Mouse (Mus musculus): ENCODE results near the gene Nlrp14. TPM values are rescaled to one million over a fixed set of nuclear protein-coding genes. Genes with fewer than 3 reads are reported as not detected.

Nlrp14 gene
- polyA plus RNA-seq (2017; shearing (Covaris generic)) = not detected

DNA sequence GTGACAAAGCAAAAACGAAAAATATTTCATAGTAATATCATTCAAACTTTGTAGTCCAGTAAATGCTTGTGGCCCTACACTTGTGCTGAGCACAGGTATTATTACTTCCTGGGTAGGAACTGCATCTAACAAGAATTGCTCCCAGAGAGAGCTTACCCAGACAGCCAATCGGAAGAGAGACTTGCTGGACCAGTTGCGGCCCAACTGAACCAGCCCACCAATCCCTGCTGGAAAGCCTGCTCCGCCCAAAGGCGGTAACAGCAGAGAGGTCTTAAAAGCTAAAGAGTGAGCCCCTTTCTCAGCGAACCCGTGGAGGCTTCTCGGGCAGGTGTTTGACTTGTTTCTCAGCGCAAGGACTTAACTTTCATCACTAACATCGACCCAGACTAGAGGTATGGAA is at the start of gene Nlrp14:
Nlrp14 (plus strand) TSS at position 301 of the 400 bp plus-strand sequence.

GRCm38 (mm10) chr7:107130983-107131382 is 35.8 kb upstream of the Nlrp14 start, which contains the start of gene Olfr715:
Gene Olfr715, minus strand, starts transcription at chr7:107131083.

DNA sequence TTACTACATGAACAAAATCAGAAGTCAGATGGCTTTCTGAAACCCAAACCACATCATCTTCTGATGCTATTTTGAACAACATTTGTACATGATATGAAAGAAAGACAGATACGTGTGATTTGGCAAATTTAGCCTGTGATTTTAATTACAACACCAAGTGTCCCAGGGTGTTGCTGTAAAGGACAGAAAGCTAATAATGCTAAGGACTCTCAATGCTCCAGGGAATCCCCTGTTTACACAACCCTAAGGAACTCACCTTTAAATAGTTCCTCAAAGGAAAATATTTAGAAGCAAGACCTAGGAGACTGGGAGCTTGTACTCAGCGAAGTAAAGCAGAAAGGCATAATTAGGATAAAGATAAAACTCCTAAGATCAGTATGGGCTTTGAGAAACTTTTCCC is 28.8 kb upstream of the Nlrp14 start, which contains the start of gene Olfr716:
Olfr716 (plus strand) TSS at position 301 of the 400 bp plus-strand sequence.

DNA sequence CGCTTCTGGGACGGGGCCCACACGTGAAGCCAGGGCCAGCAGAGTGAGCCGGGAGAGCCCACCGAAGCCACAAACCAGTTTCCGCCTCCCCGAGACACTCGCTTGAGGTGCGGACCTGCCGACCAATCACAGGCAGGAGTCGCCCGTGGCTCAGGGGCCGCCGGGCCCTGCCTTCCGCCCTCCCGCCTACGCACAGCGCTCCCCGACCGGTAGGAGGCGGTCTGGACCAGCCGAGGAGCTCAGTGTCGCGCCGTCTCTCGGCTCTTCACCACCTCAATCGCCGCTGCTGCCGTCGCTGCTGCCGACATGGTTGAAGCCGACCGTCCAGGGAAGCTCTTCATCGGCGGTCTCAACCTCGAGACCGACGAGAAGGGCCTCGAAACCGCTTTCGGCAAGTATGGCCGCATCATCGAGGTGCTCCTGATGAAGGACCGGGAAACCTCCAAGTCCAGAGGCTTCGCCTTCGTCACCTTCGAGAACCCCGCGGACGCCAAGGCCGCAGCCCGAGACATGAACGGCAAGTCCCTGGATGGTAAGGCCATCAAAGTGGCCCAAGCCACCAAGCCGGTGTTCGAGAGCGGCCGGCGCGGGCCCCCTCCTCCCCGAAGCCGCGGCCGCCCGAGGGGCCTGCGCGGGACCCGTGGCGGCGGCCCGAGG is 42.5 kb downstream of the Nlrp14 start, which contains the start of gene Rbmxl2:
Rbmxl2 (plus strand) TSS at position 242 of the 657 bp plus-strand sequence.

Other genes with a start within 250 kb of the Nlrp14 start
- gene Olfr709-ps1, start 234.8 kb upstream of the Nlrp14 start, polyA plus RNA-seq (2017; shearing (Covaris generic)) = not detected
- not detected for gene Olfr710, start 218.7 kb upstream of the Nlrp14 start, polyA plus RNA-seq (2017; shearing (Covaris generic))
- gene Olfr6, start 203.1 kb upstream of the Nlrp14 start, polyA plus RNA-seq (2017; shearing (Covaris generic)) = not detected
- gene Olfr711, start 191.5 kb upstream of the Nlrp14 start, polyA plus RNA-seq (2017; shearing (Covaris generic)) = not detected
- not detected for gene Olfr2, start 160.9 kb upstream of the Nlrp14 start, polyA plus RNA-seq (2017; shearing (Covaris generic))
- gene Olfr713, start 135.8 kb upstream of the Nlrp14 start, polyA plus RNA-seq (2017; shearing (Covaris generic)) = not detected
- not detected for gene Olfr714, start 96.0 kb upstream of the Nlrp14 start, polyA plus RNA-seq (2017; shearing (Covaris generic))
- not detected for gene Olfr17, start 73.8 kb upstream of the Nlrp14 start, polyA plus RNA-seq (2017; shearing (Covaris generic))
- not detected for gene Olfr715b, start 56.6 kb upstream of the Nlrp14 start, polyA plus RNA-seq (2017; shearing (Covaris generic))
- not detected for gene Olfr715, start 35.9 kb upstream of the Nlrp14 start, polyA plus RNA-seq (2017; shearing (Covaris generic))
- gene Olfr716, start 28.7 kb upstream of the Nlrp14 start, polyA plus RNA-seq (2017; shearing (Covaris generic)) = not detected
- gene Rbmxl2, start 42.5 kb downstream of the Nlrp14 start, polyA plus RNA-seq (2017; shearing (Covaris generic)) = not detected
- gene Syt9, start 203.7 kb downstream of the Nlrp14 start, polyA plus RNA-seq (2017; shearing (Covaris generic)) = not detected